Mouse (Mus musculus) liver, embryonic 16.5 days (tissue): ENCODE measurements around the gene Mtln. TPM values are rescaled to one million over a fixed set of nuclear protein-coding genes. Genes with fewer than 3 reads are reported as not detected.

ENCODE experiments used
- ATAC-seq: fragments of 200-750 bp; cut with Nextera tagmentation; 2 replicates; pipeline ENCODE4 v1.8.0; 2017; ENCODE audit warnings: low read depth, mild to moderate bottlenecking, moderate number of reproducible peaks, moderate library complexity
- H3K27ac ChIP-seq: fragments of 300-500 bp; sonication (generic); 2 replicates; pipeline ENCODE4 v1.5.1; 2014; ENCODE audit warnings: mild to moderate bottlenecking, low read length
- H3K27me3 ChIP-seq: fragments of 300-500 bp; sonication (generic); 2 replicates; pipeline ENCODE4 v1.6.1; 2014; ENCODE audit warnings: low read depth, low read length, mixed read lengths; ENCODE audit not compliant: control insufficient read depth, insufficient read depth
- H3K36me3 ChIP-seq: fragments of 300-500 bp; sonication (generic); 2 replicates; pipeline ENCODE4 v1.6.1; 2014; ENCODE audit warnings: mild to moderate bottlenecking; ENCODE audit not compliant: control insufficient read depth, insufficient read depth
- H3K4me1 ChIP-seq: fragments of 300-500 bp; sonication (generic); 2 replicates; pipeline ENCODE4 v1.6.1; 2014; ENCODE audit warnings: low read depth, low read length, mixed read lengths; ENCODE audit not compliant: control insufficient read depth
- H3K4me2 ChIP-seq: fragments of 300-500 bp; sonication (generic); 2 replicates; pipeline ENCODE4 v1.6.1; 2014; ENCODE audit warnings: low read depth, low read length, mixed read lengths
- H3K4me3 ChIP-seq: fragments of 300-500 bp; sonication (generic); 2 replicates; pipeline ENCODE4 v1.5.1; 2014; ENCODE audit warnings: low read depth, mild to moderate bottlenecking, low read length
- H3K9ac ChIP-seq: fragments of 300-500 bp; sonication (generic); 2 replicates; pipeline ENCODE4 v1.6.1; 2014; ENCODE audit warnings: low read depth, low read length
- H3K9me3 ChIP-seq: fragments of 300-500 bp; sonication (generic); replicated peaks from 2 replicates; pipeline ENCODE4 v1.6.1; 2016; ENCODE audit warnings: low read length; ENCODE audit not compliant: control insufficient read depth
- WGBS: fragments of 180-500 bp; shearing (Covaris S2); extraction: QIAGEN DNeasy Blood & Tissue Kit; methylation state at CpG from one replicate; pipeline ENCODE4 v1.1.7; 2014; ENCODE audit not compliant: insufficient replicate concordance; 5-methylcytosine and 5-hydroxymethylcytosine counted together
- polyA plus RNA-seq: library from polyadenylated mRNA; unstranded; fragments of >200 nt; fragmentation: Nextera tagmentation; extraction: Ambion mirVana; gene quantifications from 2 replicates; pipeline ENCODE4 v1.2.1, GENCODE M21; 2015

The Mtln gene
- polyA plus RNA-seq, 1 experiment from 2014 or later: 12.7 TPM

GRCm38 (mm10) chr2:127760014-127760413 lies 32.3 kb downstream of the Mtln start:
- H3K27ac ChIP-seq: no peak overlapping the region
- no peaks in the 10 kb centered on the region for H3K9me3 ChIP-seq
- no peak overlapping the region for H3K4me2 ChIP-seq
- WGBS: 68% methylated on average over 6 of the region's 6 CpGs
- no peak overlapping the region for H3K4me3 ChIP-seq
- no peak for ATAC-seq
- no peak overlapping the region for H3K9ac ChIP-seq
- no peaks in the 10 kb centered on the region for H3K27me3 ChIP-seq
- peaks cover 4% of the 10 kb centered on the region; the same call in 1 of the 2 replicates for H3K4me1 ChIP-seq
- no peaks in the 10 kb centered on the region for H3K36me3 ChIP-seq

GRCm38 (mm10) chr2:127759157-127759880 lies 33.0 kb downstream of the Mtln start:
- ATAC-seq: no peak
- no peaks in the 10 kb centered on the region for H3K36me3 ChIP-seq

GRCm38 (mm10) chr2:127757171-127757570 lies 35.1 kb downstream of the Mtln start:
- no peak for ATAC-seq
- Histone ChIP-seq H3K4me1 (peaks cover 4% of the 10 kb centered on the region; the same call in 1 of the 2 replicates), H3K4me2 (no peak overlapping the region), H3K4me3 (no peak overlapping the region), H3K36me3 (no peaks in the 10 kb centered on the region), H3K9ac (no peak overlapping the region), H3K27me3 (no peaks in the 10 kb centered on the region), H3K27ac (no peak overlapping the region), H3K9me3 (no peaks in the 10 kb centered on the region)
- whole genome bisulfite sequencing: 37% methylated on average over 8 of the region's 8 CpGs

More at GRCm38 (mm10) chr2:127759157-127759880, 33.0 kb downstream of the Mtln start:
- 45% methylated on average over 5 of the region's 5 CpGs for WGBS
- no peaks in the 10 kb centered on the region for H3K9me3 ChIP-seq
- no peak overlapping the region for H3K27ac ChIP-seq
- peaks cover 4% of the 10 kb centered on the region; the same call in 1 of the 2 replicates for H3K4me1 ChIP-seq
- H3K9ac ChIP-seq: no peak overlapping the region
- no peaks in the 10 kb centered on the region for H3K27me3 ChIP-seq
- H3K4me2 ChIP-seq: no peak overlapping the region
- H3K4me3 ChIP-seq: no peak overlapping the region

- Histone ChIP-seq H3K4me3 (no peak overlapping the region), H3K27ac (no peak overlapping the region), H3K9ac (no peak overlapping the region), H3K4me1 (no peaks in the 10 kb centered on the region), H3K27me3 (no peaks in the 10 kb centered on the region), H3K9me3 (no peaks in the 10 kb centered on the region), H3K36me3 (no peaks in the 10 kb centered on the region), H3K4me2 (no peak overlapping the region)
- 76% methylated on average over 4 of the region's 4 CpGs for WGBS
- no peak for ATAC-seq
Measured at GRCm38 (mm10) chr2:127754113-127754512, 38.2 kb downstream of the Mtln start.

GRCm38 (mm10) chr2:127751849-127752610 lies 40.3 kb downstream of the Mtln start:
- Histone ChIP-seq H3K27ac (no peak overlapping the region), H3K4me2 (no peak overlapping the region), H3K27me3 (no peaks in the 10 kb centered on the region), H3K9ac (no peak overlapping the region), H3K36me3 (no peaks in the 10 kb centered on the region), H3K4me1 (no peaks in the 10 kb centered on the region), H3K4me3 (no peak overlapping the region), H3K9me3 (no peaks in the 10 kb centered on the region)
- 64% methylated on average over 11 of the region's 11 CpGs for WGBS
- ATAC-seq: no peak

- WGBS: 67% methylated on average over 1 of the region's 1 CpGs
Measured at GRCm38 (mm10) chr2:127749376-127749775, 42.9 kb downstream of the Mtln start.

GRCm38 (mm10) chr2:127748316-127748715 lies 44.0 kb downstream of the Mtln start:
- 59% methylated on average over 7 of the region's 7 CpGs for WGBS
- Histone ChIP-seq H3K4me3 (no peak overlapping the region), H3K9ac (no peak overlapping the region), H3K9me3 (no peaks in the 10 kb centered on the region), H3K27me3 (no peaks in the 10 kb centered on the region), H3K4me2 (no peak overlapping the region), H3K36me3 (no peaks in the 10 kb centered on the region), H3K4me1 (no peaks in the 10 kb centered on the region), H3K27ac (no peak overlapping the region)
- ATAC-seq: no peak

More at GRCm38 (mm10) chr2:127749376-127749775, 42.9 kb downstream of the Mtln start:
- H3K27me3 ChIP-seq: no peaks in the 10 kb centered on the region
- no peak overlapping the region for H3K4me2 ChIP-seq
- no peak overlapping the region for H3K9ac ChIP-seq
- H3K36me3 ChIP-seq: no peaks in the 10 kb centered on the region
- H3K4me3 ChIP-seq: no peak overlapping the region
- ATAC-seq: no peak
- no peak overlapping the region for H3K27ac ChIP-seq
- no peaks in the 10 kb centered on the region for H3K4me1 ChIP-seq
- H3K9me3 ChIP-seq: no peaks in the 10 kb centered on the region

- Histone ChIP-seq H3K4me2 (no peak overlapping the region), H3K4me1 (no peaks in the 10 kb centered on the region), H3K27ac (no peak overlapping the region), H3K4me3 (no peak overlapping the region), H3K9ac (no peak overlapping the region), H3K36me3 (no peaks in the 10 kb centered on the region), H3K27me3 (no peaks in the 10 kb centered on the region), H3K9me3 (no peaks in the 10 kb centered on the region)
- WGBS: 70% methylated on average over 3 of the region's 3 CpGs
- no peak for ATAC-seq
Measured at GRCm38 (mm10) chr2:127742637-127743036, 49.7 kb downstream of the Mtln start.
